Mouse (Mus musculus) thymus, postnatal 14 days (tissue): ENCODE results near the gene Zfp334.

Experiments
- DNase-seq: peaks from one replicate; pipeline ENCODE4 v3.0.0; 2021

The Zfp334 gene

DNA sequence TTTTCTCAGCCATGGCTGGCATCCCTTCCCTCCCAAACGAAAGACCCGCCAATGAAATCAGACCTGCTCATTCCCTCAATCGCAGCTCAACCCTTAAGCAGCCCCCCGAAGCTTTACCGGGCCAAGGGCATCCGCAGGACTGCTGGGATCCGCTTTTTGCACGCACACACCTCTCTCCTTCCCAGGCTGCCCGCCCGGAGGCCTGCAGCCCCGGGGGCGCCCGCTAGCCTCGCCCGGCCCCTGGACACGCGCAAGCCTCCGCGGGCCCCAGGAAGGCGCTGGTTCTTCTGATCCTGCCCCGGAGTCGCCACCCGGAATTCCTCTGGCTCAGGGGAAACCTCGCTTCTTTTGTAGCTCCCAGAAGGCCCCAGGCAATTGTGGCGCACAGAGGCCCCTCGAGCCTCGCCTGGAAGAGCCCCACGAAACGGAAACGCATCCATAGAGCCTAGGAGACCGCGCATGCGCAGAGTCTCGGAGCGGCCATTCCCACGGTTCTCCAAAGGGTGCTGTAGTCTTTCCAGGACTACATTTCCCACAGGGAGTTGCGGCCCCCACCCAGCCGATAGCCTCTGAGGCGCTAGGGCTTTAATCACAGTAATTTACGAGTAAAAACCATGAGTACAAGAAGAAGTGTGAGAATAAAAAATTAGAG, at the start of gene Zfp334:
TSS of gene Zfp334 (minus strand) at position 416 of the 652 bp plus-strand sequence.
- DNase-seq: peak; percentile 18

DNA sequence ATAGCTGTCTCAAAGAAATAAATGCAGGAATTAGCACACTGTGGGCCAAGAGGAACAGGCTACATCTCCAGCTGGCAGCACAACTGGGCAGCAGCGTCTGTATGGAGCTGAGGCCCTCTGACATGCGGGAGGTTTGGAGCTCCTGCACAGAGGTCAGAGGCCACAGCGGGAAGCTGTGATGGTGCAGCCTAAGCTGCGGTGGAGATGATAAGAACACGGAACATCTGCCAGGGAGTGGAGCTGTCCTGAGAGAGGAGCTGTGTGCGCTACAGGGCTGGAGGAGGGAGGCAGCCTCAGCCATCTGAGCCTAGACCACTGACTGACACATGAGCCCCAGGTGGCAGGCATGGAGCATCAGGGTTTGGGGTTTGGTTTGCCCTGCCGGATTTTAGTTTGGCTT, 40.6 kb upstream of the Zfp334 start:
- DNase-seq: no peak

DNA sequence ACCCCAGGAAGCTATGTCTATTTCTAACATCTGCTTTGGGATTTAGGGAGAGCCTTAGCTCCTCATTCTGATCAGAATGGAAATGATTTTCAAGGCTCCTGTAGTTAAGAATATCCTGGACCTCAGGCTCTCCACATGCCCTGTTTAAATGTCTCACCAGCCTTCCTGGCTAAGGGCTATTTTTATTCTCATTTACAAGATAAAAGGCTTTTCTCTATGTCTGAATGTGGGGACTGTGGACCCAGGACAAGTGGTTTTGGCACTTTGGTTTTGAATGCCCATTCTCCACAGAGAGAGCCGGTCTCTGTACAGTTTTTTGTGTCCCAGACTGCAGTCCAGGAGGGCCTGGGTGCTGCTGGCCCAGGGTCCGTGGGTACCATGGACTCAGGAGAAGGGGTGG, 32.1 kb upstream of the Zfp334 start:
- no peak for DNase-seq

DNA sequence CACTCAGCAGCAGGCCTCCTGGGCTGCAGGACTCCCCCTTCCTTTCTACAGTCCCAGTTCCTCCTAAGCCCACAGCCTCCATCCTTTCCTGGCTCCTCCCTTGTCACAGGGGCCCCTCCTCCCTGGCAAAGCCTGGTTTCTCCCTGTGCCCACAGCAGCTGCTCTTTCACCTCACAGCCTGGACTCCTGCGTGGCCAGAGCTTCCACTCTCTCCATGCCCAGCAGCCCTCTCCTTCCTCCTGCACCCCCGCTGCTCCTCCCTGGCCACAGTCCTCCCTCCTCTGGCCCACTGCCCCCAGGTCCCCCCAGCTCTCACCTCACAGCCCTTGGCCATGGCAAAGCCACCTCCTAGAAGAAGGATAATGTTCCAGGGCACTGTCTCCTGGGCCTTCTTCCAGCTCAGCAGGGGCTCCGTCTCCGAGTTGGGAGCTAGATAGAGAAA, 31.6 kb upstream of the Zfp334 start:
- no peak for DNase-seq

DNA sequence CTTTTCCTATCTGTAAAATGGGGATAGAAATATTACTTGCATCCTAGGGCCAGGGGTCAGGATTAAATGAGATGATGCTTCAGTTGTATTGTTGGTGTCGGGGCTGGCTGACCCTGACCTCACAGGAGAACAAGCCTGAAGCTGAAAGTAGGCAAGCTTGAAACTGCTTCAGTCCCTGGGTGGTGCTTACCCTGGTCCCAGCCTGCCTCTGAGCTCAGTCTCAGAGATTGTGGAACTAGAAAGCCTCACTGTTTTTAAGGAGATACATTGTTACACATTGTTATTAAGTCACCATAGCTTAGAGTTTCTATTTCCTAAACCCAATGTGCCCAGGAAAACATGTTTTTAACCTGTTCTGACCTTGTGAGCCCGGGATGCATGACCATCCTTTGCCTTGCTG, 30.5 kb upstream of the Zfp334 start:
- DNase-seq: no peak

DNA sequence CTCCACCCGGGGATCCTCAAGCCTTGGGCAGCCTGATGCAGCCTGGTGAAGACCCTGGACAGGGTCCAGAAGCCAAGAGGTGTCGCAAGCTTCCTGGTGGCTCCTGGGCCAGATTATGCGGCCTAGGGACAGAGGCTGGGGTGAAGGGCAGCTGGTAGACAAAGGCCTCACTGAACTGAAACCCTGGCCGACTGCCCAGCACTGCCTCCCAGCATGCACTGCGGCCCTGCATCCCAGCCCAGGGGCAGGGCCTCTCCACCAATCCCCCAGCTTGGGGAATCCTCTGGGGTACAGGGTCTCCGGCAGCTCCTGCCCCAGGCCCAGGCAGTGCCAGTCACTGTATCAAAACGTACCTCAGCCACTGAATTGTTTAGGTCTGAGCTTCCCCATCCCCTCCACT, 29.2 kb upstream of the Zfp334 start:
- no peak for DNase-seq

DNA sequence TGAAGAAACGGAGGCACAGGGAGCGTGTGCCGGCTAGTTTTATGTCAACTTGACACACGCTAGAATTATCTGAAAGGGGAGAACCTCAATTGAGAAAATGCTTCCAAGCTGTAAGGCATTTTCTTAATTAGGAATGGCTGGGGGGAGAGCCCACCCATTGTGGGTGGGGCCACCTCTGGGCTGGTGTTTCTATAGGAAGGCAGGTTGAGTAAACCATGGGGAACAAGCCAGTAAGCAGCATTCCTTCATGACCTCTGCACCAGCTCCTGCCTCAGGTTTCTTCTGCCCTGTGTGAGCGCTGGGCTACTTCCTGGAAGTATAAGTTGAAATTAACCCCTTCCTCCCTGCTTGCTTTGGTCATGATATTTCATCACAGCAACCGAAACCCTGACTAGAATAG, 27.7 kb upstream of the Zfp334 start:
- no peak for DNase-seq

DNA sequence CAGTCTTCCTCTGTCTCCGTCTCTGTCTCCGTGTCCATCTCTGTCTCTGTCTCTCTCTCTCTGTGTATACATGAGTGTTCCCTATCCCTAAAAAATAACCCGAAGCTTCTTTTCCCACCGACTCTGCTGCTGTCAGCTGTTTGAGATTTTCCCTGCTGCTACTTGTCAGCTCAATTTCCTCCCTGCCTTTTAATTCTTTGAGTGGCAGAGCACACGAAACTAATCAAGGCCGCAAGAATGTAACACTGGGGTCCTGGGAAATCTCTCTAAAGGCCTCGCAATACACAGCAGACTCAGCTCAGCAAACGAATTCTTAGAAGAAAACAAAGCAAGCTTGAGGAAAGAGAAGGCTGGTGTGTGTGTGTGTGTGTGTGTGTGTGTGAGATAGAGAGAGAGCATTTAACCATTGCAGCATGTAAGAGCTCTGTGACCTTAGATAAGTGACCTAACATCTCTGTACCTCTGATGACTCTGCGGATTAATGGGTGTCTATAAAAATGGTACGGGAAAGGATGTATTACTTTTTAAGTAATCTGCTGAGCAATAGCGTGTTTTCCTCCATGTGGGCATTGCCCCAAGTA, 27.2 kb upstream of the Zfp334 start:
- no peak for DNase-seq

DNA sequence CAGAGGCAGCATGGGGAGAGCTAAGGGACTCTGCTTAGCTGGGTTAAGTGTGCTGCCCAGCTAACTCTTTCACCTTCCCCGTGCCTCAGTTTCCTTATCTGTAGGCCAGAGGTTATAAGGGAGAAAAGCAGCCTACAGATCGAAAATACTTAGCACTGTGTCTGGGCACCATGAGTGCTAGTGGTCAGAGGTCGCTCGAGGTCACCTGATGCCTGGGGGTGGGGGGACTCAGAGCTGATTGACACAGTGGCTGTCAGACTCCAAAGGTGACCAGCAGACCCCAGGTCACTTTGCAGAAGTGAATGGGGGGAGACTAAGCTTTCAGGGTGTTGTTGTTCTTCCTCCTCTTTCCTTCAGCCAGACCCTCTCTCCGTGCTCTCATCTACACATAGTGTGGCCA, 26.3 kb upstream of the Zfp334 start:
- DNase-seq: no peak

DNA sequence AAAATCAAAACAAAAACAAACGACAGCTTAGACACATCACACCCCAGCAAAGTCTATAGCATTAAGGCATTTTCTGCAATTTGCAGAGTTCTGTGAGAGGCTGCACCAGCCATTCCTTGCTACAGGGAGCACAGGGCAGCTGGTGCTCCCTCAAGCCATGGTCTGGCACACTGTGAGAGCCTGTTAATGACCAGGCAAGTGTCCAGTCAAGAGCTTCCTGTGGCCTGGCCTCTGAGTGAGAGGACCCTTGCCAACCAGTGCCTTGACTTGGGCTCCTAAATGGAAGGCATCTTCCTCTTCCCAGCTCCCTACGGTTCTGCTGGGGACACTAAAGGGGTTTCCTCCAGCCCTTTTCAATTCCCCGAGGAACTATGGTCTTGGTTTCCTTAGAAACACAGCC, 25.8 kb upstream of the Zfp334 start:
- DNase-seq: no peak

DNA sequence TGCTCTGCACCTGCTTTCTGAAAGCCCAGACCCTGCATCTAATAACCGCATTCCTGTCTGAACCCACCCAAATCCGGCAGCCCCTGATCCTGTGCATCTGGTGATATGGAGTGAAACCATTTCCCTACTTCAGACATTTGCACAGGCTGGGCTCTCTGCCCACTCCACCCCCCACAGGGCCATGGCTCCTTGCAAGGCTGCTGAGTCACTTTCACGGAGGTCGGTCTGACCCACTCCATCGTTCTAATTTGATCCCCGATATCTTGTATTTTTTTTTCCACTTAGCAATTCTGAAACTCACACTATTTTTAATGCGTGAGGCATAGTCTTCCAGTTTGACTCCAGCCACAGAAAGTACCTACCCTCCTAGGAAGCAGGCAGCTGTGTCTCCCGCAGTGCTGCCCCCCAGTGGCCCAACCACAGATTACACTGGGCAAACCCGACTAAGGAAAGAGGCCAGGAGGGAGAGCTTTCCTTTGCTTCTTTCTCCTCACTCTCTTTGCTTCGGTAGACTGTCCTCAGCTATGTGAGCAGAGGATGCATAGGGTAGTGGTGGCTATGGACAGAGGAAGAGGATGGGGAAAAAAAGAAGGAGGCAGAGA, 19.7 kb upstream of the Zfp334 start:
- DNase-seq: peak; percentile 64

DNA sequence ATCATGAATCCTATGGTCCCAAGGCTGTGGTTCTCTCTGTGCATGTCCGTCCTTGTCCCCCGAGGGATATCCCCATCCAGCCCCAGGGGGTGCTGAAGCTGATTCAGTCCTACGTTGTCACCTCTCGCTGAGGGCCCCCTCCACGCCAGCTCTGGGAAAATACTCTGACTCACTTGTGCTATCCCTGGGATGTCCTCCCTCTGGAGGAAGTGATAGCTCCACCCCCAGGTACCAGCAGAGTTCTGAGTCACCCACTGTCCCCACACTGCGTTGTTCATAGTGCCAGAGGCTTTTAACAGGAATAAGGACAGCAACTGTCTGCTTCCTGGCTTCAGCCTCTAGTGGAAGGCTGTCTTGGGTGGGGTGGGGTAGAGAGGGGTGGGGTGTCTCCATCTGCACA, 17.3 kb upstream of the Zfp334 start:
- no peak for DNase-seq

DNA sequence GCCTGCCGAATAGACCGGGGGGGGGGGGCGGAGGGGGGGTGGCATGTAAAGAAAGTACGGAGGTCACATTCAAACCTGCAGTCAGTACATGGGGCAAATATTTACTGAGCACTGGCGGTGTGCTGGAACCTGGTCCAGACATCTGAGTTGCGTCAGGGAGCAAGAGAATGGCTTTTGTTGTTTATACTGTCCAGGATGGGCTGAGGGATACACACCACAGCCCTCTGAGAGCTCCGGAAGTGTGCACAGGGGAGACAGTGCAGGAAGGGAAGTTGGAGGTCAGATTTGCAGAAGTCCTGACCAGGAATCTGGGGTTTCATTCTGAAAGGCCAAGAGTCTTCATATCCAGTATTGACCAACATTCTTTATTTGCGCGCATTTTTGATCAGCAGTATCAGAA, 16.9 kb upstream of the Zfp334 start:
- DNase-seq: no peak

DNA sequence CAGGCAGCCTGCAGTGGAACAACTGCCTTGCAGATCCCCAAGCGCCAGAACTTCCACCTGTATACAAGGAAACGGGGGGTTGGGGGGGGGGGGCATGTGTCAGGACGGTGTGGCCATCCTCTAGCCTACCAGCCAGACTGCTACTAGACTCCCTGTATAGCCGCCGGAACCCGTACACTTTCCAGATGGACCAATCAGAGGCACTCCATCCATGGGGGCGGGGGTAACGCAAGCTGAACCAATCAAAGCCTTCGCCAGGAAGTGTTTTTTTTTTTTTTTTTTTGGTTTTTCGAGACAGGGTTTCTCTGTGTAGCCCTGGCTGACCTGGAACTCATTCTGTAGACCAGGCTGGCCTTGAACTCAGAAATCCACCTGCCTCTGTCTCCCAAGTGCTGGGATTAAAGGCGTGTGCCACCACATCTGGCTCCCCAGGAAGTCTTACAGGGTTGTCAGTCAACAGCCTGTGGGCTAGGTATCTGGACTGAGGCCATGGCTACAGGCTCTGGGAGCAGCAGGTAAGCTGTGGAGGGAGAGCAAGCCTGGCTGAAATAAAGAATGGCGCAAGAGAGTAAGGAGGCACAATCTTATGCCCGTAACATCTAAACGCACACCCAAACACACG, 10.2 kb upstream of the Zfp334 start:
- DNase-seq: no peak

DNA sequence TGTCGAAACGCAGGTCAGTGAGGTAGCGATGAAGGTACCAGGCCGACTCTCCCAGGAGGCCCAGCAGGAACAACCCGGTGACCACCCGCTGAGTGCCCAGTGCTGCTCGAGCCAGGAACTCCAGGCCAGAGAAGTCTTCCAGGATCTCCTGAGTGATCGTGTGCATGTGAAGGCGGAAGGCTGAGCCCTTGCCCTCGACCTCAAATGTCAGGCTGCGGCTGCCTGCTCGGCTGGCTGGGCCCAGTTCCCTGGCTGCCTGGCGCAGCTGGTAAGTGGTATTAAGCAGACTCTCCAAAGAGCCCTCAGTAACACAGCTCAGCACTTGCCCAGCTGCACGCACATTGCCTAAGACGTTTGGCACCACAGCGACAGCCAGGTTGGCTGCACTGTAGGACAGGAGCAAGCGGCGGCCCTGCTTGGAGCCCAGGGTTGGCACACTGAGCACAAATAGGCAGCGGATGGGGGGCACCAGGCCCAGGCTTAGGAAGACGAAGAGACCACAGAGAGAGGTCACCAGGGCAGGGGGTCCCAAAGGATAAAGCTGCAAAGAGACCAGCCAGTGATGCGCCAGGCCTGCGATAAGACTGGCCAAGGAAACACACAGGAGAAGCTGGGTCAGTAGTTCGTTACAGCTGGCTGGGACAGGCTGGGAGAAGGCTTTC, 9.6 kb upstream of the Zfp334 start:
- DNase-seq: no peak

DNA sequence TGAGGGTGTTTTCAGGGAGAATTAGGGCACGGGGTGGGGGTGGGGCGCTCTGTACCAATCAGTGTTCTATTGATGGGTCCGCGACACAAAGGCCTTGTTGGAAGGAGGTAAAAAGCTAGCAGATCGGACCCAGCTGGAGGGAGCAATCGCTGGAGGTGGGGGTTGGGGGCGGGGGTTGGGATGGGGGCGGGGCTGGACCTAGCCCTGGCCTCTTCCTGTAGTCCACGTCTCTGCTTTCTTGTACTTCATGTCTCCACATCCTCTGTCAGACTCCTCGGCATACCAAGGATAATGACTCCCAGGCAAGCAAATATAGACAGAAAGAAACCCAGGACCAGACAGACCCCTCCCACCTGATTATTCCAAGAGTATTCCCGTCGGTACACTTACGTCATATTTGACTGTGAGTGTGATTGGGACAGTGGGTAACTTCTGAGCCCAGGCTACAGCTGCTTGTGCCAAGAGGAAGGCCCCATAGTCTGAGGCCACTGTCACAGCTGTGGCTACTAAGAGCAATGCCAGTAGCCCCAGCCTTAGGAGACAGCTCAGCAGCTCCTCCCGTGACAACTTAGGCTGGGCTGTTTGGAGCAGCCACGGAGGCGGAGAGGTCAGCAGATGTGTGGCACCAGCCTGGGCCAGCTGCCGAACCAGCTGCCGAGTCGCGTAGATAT, 8.9 kb upstream of the Zfp334 start:
- DNase-seq: no peak

DNA sequence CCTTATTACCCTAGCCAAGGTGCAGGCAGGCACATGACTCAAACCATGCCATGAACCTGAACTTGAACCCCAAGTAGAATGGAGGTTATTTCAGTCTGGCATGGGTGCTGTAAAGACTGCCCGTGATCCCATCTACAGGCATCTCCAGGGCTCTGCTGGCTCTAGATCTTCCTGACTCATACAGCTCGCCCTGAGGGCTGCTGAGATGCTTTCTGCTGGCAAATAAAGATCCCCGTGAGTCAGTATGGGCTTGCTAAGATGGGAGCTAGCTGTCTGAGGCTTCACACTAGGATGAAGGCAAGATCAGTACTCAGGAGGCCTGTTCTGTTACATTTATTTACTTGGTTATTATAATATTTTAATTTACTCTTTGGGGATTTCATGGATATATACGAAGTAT, 4.1 kb upstream of the Zfp334 start:
- no peak for DNase-seq

DNA sequence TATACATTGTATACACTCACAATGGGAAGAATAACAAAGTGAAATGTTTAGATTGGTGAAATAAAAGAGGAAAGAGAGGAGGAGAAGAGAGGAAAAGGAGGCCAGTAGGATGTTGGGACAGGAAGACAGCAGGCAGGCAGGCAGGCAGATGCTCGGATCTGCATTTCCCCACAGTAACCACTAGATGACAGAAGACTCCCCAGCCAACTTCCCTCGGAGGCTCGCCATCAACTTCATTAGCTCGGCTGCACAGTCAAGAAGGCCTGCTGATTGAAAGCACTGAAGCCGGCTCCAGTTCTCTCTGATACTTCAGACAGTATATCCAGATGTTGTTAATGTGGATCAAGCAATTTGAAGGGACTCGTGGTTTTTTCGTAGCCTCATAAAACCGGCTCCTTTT, 3.5 kb upstream of the Zfp334 start:
- DNase-seq: peak; percentile 42

DNA sequence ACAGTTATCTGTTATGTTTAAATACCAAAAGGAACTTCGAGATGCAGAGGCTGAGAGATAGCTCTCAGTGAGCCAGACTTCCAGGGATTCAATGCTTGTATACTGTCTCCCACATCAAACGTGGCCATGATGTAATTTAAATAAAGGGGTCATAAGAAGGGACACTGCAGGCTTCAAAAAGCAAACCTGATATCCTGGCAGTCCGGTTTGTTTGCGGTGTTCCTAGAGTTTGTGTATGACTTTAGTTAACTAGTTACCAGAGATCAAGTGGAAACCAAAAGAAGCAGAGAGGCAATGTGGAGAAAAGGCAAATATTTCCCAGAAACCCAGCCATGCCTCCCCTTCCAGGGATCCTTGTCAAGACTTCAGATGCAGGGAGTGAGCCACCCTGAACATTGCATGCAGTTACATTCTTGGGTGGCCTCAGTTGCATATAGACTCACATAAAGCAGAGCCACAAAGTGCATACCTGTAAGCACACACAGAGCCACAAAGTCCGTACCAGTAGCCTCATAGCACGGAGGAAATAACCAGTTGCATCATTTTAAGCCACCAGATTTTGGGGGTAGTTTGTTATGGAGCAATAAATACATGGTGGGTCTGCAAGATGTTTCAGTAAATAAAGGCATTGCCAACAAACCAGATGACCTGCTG, 1.4 kb upstream of the Zfp334 start:
- DNase-seq: no peak

DNA sequence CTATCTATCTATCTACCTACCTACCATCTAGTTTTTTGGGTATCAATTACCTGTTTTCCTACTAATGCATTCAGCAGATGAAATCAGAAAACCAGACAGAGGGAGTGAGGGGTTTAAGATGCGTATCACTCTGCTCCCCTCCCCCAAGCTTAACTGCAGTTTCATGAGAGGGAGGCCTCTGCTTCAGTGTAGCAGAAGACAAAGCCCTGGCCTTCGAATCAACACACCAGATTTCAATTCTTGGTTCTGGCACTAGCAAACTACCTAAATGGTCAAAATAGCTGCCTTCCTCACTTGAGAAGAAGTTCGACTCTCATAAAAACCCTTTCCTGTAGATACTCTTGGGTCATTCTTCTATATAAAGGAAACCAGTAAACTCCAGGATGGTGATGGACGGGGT, 689 bp downstream of the Zfp334 start:
- DNase-seq: no peak

DNA sequence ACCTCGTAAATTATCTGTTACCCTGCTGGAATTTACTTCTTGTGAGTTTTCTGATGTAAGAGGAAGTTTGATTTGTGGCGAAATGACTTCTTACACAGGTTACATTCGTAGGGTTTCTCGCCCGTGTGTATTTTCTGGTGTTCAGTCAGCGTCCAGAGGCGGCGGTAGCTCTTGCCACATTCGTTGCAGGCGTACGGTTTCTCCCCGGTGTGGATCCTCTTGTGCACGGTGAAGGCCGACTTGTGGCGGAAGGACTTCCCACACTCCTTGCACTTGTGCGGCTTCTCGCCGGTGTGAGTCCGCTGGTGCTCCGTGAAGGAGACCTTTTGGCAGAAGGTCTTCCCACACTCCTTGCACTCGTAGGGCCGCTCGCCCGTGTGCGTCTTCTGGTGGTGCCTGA, 8.0 kb downstream of the Zfp334 start:
- DNase-seq: no peak

DNA sequence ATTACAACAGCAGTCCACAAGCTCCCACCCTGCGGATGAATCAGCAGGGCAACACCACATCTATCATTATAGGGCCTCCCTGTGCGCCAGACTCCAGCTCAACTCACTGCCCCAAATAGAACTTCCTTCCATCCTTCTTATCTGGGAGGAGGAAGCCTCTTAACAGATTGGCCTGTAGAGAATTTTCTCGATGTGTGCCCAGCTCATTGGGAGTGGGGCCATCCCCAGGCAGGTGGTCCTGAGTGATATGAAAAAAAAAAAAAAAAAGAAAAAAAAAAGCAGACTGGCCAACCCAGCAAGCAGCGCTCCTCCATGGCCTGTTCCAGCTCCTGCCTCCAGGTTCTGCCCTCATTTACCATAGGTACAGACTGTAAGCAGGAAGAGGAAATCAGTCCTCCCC, 12.1 kb downstream of the Zfp334 start:
- DNase-seq: no peak

DNA sequence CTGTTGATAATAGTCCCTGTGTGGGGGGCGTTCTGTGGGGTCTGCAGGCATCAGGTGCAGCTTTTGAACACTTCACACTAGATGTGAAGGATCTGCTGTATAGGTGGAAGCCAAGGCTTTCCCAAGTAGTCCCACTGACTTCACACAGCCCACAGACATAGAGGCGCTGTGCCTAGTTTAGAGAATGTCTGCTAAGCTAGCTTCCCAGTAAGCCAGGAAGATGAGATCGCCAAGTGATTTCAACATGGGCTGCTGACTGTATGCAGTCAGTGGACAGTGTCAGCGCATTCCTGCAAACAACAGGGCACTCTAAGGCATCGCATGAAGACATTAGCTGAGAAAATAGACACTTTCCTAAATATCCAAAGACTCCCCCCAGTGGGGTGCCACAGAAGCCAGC, 12.6 kb downstream of the Zfp334 start:
- no peak for DNase-seq
